Mouse (Mus musculus): ENCODE measurements around the gene Iffo1. TPM values are rescaled to one million over a fixed set of nuclear protein-coding genes. Genes with fewer than 3 reads are reported as not detected.
"Not testable (repeated sequence)": the region's sequence is repeated elsewhere in the genome, so short reads cannot be mapped to it uniquely, and the experiment has no call there.

Iffo1 gene
- total RNA-seq, 2 experiments from 2014 or later: 18.4 to 21.8 TPM

DNA sequence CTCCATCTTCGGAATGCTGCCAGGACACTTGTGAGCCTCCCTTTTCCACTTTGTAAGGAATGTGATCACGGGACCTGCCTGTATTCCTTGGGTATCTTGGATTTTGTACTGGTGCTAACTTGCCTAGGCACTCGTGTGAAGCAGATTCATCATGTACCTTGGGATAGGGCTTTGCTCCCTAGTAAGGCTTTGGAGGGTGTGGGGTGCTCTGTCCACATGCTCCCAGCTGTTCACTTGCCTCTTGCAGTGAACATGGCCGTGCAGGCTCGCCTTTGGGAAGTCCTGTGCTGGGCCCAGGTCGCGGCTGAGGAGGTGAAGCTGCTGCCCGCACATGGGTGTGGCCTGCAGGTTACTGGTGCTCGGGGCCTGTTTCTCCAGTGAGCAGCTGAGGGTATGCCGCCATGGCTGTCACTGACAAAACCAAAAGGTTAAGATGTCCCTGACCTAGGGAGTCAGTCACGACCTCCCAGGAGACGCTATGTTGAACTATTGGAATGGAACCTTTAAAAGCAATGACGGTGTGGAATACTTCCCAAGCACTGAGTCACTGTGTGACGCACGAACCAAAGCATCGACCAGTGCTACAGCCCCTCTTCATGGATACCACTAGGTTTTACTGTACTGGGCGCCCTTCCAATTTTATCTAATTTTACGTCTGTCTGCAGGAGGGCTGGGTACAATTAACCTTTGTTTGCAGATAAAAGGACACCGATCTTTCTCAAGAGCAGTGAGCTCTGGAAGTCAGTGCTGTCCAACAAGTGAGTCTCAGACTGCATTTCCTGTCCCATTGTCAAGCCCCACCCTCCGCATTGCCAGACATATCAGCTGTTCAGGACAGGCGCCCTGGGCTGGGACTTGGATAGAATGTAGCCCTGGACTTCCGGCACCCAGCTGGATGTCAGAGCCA lies 16.1 kb downstream of the Iffo1 start:
- peak; percentile 82 to 84 for DNase-seq

DNA sequence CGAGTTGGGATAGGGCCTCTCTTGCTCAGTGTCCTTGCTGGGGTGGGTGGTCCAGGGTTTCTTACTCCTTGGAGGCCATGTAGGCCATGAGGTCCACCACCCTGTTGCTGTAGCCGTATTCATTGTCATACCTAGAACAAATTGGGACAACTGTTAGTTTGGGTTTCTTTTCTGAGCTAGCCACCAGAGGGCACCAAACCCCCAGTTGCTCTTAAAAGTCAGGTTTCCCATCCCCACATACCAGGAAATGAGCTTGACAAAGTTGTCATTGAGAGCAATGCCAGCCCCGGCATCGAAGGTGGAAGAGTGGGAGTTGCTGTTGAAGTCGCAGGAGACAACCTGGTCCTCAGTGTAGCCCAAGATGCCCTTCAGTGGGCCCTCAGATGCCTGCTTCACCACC lies 16.9 kb downstream of the Iffo1 start:
- DNase-seq: peak; percentile 76 to 81

DNA sequence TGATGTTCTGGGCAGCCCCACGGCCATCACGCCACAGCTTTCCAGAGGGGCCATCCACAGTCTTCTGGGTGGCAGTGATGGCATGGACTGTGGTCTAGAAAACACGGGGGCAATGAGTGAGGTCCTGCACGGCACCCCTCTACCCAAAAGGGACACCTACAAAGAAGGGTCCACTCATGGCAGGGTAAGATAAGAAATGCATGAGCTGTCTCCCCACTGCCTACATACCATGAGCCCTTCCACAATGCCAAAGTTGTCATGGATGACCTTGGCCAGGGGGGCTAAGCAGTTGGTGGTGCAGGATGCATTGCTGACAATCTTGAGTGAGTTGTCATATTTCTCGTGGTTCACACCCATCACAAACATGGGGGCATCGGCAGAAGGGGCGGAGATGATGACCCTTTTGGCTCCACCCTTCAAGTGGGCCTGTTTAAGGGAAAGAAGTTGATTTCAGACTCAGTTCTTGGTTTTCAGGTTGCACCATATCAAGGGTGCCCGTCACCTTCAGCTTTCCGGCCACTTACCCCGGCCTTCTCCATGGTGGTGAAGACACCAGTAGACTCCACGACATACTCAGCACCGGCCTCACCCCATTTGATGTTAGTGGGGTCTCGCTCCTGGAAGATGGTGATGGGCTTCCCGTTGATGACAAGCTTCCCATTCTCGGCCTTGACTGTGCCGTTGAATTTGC lies 17.7 kb downstream of the Iffo1 start:
- DNase-seq: not testable (repeated sequence)

DNA sequence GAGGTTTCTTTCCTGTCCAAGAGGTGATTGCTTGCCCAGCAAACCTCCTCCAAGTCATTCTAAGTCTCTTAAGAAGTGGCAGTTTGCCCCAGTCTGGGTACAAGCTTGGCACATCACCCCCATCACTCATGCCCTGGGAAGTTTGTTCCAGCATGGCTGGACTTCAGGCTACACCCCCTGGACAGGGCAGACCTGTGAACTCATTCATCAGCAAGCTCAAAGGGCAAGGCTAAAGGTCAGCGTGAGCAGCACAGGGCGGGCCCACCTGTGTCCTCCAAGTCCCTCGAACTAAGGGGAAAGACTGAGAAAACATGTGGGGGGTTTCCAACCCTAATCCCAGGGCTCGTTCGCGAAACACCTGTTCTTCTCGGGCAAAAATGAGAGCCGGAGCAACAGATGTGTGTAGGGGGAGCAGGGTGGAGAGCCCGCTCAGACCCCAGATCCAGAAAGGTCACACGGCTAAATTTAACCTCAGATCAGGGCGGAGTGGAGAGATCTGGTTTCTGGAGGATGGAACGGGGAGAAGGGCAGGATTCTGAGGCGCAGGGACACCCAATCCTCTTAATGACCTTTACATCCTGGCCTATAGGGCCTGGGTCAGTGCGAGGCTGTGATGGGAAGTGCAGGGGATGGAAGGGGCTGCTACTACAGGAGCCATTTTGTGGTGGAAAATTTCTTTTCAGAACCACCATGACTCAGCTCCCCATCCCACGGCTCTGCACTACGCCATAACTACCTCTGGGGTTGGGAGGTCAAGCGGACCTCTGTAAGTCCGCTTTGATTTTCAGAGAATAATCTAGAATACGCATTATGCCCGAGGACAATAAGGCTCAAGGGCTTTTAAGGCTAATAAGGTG lies 19.0 kb downstream of the Iffo1 start:
- DNase-seq: peak; percentile 32 to 52

DNA sequence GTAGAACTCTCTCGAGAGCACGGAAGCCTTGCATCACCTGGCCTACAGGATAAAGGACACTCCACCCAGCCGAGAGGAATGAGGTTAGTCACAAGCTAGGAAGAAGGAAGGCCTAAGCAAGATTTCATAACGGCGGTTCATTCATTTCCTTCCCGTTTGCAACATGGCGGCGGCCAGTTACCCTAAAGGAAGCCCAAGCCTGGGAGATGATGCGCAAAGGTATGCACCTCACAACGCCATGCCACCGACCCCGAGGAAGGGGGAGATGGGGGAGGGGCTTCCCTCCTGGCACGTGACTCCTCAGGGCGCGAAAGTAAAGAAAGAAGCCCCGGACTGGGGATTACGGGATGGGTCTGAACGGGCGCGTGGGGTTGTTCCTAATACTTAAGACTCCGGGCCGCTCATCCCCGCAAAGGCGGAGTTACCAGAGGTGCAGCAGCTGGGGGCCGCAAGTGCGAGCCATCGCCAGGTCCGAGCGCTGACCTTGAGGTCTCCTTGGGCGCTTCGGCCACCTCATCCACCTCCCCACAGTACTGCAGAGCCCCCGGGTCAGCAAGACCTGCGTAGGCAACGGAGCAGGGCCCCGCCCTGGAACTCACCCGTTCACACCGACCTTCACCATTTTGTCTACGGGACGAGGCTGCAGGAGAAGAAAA lies 19.8 kb downstream of the Iffo1 start:
- DNase-seq: peak; percentile 56 to 65

DNA sequence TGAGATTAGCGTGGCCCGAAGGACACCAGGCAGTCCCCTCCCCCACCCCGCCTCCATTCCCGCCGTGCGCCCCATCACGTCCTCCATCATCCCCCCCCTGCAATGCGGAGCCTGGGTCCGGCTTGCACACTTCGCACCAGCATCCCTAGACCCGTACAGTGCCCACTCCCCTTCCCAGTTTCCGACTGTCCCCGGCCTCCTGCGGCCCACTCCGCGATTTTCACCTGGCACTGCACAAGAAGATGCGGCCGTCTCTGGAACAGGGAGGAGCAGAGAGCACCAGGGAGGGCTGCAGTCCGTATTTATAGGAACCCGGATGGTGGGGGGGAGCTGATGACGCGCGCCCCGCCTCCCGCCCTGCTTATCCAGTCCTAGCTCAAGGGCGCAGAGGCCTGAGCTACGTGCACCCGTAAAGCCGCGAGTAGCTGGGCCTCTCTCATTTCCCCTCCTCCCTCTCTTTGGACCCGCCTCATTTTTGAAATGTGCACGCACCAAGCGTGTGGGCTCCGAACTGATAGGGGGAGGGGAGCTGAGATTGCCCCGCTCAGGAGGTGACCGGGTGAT lies 20.4 kb downstream of the Iffo1 start:
- peak; percentile 96 to 97 for DNase-seq

DNA sequence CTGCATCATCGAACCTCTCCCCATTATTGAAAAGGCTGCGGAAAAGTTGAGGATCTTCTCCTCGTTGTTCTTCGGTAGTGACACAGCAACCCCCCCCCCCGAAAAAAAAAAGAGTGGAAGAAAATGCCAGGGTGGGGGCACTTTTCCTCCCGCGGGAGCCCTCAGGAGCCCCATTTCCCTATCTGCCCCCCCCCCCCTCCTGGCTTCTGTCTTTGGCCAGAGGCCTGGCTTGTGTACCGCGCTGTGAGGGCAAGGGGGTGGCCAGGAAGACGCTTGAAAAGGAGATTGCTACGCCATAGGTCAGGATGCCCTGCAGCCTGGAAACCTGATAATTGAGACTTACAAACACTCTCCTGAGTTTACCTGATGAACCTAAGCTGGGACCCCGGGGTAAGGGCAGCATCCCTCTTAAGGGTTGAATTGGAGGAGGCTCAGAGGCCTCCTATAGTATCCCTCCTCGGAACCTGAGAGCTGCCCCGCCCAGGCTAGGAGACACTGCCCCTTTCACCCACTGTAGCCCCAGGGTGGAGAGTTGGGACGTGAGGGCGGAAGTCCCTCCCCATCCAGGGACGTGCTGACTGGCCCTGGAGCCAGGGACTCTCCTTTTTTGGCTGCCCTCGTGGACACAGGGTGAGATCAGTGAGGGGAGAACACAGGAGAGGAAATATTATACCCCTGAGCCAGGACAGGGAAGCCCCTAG lies 21.2 kb downstream of the Iffo1 start, which contains the start of gene Gapdh:
Gene Gapdh (minus strand): TSS at position 417 of the 701 bp plus-strand sequence.
- peak; percentile 91 to 93 for DNase-seq

DNA sequence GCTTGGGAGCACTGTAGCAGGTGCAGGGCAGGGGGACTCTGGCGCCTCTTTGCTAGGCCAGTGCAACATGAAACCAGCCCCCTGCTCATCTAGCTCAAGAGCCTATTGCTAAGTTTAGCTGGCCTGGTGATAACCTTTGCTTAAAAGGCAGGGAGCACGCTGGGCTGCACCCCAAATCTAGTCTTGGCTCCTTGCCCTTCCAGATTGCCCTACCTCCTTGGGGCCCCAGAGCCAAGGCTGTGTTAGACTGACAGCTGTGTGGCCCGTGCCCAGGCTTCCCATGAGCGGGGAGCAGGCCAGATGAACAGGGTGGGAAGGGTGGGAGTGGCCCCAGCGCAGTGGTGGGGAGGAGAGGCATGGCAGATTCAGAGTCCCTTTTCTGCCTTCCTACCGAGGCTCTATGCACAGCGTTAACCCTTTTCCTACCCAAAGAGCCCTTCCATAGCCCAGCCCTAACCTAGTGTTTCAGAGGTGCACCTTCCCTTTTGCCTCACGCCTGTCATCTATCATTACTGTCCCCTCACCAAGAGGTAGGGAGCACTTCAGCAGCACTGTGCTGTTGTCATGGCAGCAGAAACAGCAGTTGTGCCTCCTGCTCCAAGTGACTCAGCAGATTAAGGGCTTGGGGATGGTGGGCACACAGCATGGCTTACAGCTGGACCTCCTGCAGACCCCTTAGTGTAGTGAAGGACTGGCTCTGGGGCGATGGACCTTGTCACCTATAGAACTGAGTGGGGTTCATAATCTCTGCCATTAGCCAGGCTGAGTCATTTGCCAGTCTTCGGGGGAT lies 22.0 kb downstream of the Iffo1 start:
- peak; percentile 49 to 74 for DNase-seq

DNA sequence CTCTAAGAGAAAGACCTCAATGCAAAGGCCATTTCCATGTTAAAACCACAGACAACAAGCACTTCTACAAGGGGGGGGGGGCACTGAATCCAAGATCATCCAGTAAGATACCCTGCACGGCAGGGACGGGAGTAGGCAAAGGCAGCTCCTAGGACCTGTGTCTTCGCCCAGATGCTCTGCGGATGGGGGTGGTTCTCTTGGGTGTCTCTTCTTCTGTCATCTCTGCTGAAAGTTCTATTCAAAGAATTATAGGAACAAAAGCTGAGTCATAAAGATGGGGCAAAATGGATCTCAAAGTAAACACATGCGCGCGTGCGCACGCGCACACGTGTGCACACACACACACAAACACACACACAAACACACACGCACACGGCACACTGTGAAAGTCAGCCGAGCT lies 23.0 kb downstream of the Iffo1 start:
- no peak for DNase-seq

DNA sequence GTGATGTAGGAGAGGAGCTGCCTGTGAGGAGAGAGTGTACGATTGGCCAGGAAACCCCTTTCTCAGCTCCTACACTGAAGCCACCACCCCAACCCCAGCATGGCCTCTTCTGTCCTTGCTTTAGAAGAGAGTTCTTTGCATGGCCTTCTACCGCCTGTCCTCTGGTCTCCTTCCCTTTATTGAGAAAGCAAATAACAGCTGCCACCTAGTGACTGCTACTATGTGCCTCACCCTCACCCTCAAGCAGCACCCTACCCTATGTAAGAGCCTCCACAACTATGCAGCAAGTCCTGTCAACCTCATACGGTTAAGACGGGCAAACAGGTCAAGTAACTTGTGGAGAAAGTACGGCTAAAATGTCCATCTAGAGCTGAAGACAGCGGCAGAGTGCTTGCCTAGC lies 25.2 kb downstream of the Iffo1 start:
- DNase-seq: no peak

DNA sequence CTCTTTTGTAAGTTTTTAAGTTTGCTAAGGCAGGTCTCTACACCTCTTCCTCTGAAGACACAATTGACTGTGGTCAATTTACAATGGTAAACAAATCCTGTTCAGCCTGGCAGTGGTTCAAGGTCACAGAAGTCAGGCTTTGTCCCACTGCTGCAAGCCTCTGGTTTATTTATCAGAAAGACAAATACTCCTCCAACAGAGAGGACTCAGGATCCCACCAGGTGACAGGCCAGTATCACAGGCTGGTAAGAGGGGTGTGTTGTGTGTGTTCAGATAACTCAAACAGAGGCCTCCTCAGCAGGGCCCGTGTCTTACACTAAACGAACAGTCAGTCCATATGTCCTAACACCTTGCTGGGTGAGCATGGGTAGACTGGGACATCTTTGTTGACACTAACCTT lies 27.4 kb downstream of the Iffo1 start:
- DNase-seq: peak; percentile 25 to 54

DNA sequence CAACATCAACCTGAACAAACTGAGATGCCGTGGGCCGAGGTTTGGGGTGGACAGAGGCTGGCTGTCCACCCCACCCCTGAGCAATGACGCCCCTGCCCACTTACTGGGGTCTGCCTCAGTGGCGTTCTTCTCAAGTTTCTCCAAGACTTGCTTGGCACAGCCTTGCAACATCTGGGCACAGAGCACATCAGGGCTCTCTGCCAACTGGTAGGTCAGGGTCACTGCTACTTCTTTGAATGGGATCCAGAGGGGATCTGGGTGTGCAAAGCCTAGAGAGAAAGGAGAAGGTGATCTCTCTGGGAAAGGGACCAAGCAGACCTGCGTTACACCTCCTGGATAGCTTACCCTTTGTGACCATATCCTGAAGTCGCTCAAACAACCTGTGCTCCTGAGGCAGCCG lies 28.2 kb downstream of the Iffo1 start:
- peak; percentile 78 to 84 for DNase-seq

DNA sequence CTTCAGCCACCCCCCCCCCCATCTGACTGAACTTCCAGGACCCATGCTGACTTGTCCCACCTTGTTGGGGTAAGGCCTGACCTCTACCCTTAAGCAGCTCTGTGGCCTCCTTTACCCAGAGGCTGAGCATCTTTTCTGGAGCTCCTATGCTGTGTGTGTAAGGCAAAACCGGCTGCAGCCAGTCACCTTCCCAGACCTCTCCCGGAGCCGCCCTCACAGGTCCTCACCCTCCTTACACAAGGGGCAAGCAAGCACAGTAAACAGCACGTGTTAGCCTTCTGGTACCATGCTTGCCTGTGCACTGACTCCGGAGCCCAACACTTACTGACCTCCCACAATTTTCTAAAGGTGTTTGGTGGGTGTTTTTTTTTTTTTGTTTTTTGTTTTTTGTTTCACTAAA lies 30.4 kb downstream of the Iffo1 start:
- DNase-seq: no peak

DNA sequence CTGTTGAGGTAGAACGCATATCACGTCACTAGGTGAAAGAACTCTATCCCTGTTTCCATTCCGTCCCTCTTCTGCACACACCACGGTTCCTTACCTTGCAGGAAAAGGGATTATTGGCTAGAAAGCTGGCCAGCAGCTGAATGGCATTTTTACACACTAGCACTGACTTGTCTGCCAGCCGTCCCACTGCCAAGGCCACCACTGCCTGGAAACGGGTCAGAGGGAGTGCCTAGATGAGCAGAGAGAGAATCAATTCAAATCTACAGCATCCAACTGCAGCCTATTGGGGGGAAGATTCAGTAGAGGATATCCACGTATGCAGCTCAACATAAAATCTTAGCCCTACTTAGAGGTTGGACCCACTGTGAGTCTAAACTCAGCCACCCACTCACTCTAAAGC lies 34.6 kb downstream of the Iffo1 start:
- DNase-seq: peak; percentile 71 to 78

DNA sequence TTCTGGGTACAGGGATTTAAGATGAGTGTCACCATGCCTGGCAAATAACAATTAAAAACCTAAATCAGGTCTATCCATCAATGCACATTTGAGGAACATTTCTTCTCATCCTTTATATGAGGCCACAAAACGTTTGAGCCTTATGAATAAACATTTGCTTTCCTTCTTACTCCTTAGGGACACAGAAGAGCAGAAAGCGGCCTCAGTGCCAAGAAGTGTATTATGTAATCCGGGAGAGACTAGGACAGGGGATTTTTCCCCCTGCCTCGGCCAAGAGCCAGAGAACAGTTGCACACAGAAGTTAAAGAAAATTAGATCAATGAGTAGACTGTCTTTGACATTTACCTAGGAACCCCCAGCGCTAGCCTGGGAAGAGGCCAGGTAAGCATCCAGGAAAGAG lies 37.1 kb downstream of the Iffo1 start:
- DNase-seq: no peak

DNA sequence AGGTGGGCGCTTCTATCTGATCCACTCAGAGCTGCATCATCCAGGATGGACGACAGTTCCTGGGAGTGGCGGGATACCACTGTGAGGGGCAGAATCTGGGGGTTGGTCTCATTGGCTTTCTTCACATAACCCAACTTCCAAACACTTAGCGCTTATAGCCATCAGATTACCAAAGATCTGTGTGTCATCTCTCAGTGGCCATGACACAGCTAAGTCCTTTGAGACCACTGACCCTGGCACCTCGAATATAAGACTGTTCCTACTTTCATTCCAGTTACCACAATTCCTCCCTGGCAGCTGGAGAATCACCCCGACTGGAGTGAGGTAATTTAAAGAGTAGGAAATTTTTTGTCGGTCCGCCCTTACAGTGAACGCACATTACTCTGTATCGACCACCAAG lies 41.2 kb downstream of the Iffo1 start:
- DNase-seq: no peak

DNA sequence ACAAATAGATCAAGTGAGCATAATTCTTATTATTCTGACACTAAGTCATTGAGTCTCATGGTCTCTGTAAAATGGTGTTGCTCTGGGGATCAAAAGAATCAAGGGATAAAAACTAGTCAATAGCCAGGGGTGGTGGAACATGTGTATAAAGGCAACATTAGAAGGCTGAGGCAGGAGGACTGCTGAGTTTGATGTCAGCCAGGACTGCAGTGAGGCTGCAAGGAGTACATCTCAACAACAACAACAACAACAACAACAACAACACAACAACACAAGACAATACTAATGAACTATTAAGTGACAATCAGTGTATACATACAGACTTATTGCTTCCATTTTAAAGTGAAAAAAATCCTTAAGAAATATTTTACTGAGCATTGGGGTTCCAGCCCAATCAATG lies 45.8 kb downstream of the Iffo1 start:
- DNase-seq: no peak

DNA sequence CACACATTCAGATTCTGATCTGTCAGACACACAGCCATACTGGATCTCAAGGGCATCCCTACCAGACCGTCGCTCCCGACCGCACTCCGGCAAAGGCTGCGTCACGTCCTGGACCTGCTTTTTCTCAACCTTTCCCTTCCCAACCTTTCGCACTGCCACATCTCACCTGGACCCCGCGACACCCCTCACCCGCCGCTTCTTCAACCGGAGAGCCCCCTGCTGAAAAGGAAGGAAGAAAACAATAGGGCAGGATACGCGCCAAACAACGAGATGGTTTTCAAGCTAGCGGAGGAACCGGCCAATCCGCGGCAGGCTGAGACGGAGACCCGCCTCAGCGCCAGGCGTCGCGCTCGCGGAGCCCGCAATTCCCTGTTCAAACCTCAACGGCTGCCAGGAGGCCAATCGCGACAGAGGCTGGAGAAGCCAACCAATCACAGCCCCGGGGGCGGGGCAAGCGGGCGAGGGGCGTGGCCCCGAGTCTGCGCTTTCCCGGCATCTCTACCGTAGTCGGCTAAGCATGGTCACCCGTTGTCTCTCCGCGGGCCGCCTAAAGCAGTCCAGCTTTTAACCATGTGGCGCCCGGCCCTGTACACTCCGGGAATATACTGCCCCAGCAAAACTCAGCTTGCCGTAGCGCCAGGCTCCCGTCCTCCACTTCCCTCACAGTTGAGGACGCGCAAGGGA lies 46.4 kb downstream of the Iffo1 start, which contains the start of the genes Ncapd2 and Mrpl51:
Gene Ncapd2 (minus strand): TSS at position 370 of the 684 bp plus-strand sequence.
Gene Mrpl51 (plus strand): TSS at position 470 of the 684 bp plus-strand sequence.
- DNase-seq: peak; percentile 97 to 99
